Mouse (Mus musculus): ENCODE results near the gene Cyp2w1. TPM values are rescaled to one million over a fixed set of nuclear protein-coding genes. Genes with fewer than 3 reads are reported as not detected.
A peak's percentile ranks its signal among the peaks of the same experiment; 100 is the strongest.

Cyp2w1 gene
- total and polyA plus RNA-seq, 2 experiments from 2014 or later = not detected

DNA sequence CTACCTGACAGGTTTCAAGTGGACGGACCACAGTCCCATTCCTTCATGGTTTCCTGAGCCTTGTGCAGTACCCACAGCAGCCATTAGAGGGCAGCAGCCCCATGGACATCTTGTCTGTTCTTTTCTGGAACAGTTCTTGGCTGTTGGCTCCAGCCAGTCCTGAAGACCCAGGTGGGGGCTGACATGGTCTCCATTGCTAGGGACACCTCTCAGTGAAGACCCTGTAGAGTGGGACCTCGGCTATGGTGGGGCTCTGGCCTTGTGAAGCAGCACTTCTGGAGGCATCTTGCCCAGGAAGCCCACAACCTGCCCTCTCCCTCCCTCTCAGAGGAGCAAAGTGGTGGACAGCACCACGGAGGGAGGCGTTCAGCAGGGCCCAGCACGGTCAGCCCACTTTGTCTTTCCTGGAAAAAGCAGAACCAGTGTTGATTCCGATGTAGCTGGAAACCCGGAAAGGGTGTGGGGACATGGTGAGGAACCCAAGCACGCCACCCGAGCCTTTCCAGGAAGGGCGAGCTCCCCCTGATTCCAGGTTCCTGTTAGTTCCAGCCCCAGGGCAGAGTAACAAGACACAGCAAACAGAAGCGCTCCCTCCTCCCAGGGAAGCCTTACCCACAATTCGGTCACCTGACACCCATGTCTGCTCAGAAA lies 12.0 kb downstream of the Cyp2w1 start:
- no peaks in the 10 kb centered on the region for H3K4me1 ChIP-seq (ENCODE audit: insufficient read depth)
- H3K27me3 ChIP-seq (ENCODE audit: insufficient read depth, low read length) = no peaks in the 10 kb centered on the region
- H3K4me3 ChIP-seq (ENCODE audit: low read depth, low read length) = no peak overlapping the region
- 0 out of 2 replicates have a peak overlapping the region, but pooled peaks have one; percentile 23 for H3K27ac ChIP-seq (ENCODE audit: low read depth, low read length)
- ATAC-seq (peak; percentile 78), DNase-seq (peak; percentile 92)
- H3K9ac ChIP-seq = 0 out of 2 replicates have a peak overlapping the region, but pooled peaks have one; percentile 28
- 35% methylated on average over 12 of the region's 12 CpGs for WGBS
- peaks cover 16% of the 10 kb centered on the region for H3K36me3 ChIP-seq (ENCODE audit: insufficient read depth)
- peak; percentile 99 for TF ChIP-seq CTCF (IDR thresholded peaks at IDR 0.05; ENCODE audit: low read depth)
- no peaks in the 10 kb centered on the region for H3K9me3 ChIP-seq (ENCODE audit: low read length)
- H3K4me2 ChIP-seq (ENCODE audit: low read depth) = no peak overlapping the region

- no peaks in the 10 kb centered on the region for H3K27me3 ChIP-seq (ENCODE audit: insufficient read depth, low read length)
- WGBS = 35% methylated on average over 5 of the region's 5 CpGs
- no peak overlapping the region for H3K4me2 ChIP-seq (ENCODE audit: low read depth)
- 0 out of 2 replicates have a peak overlapping the region, but pooled peaks have one; percentile 23 for H3K27ac ChIP-seq (ENCODE audit: low read depth, low read length)
- no peaks in the 10 kb centered on the region for H3K9me3 ChIP-seq (ENCODE audit: low read length)
- H3K36me3 ChIP-seq (ENCODE audit: insufficient read depth) = peaks cover 16% of the 10 kb centered on the region
- peak; percentile 56; the same call in 1 of the 2 replicates for ATAC-seq
- no peak for TF ChIP-seq CTCF (IDR thresholded peaks at IDR 0.05; ENCODE audit: low read depth)
- no peaks in the 10 kb centered on the region for H3K4me1 ChIP-seq (ENCODE audit: insufficient read depth)
- H3K9ac ChIP-seq = no peak overlapping the region
- no peak overlapping the region for H3K4me3 ChIP-seq (ENCODE audit: low read depth, low read length)
- peak; percentile 40 for DNase-seq
Observed at GRCm38 (mm10) chr5:139364911-139365571, 12.6 kb downstream of the Cyp2w1 start.

DNA sequence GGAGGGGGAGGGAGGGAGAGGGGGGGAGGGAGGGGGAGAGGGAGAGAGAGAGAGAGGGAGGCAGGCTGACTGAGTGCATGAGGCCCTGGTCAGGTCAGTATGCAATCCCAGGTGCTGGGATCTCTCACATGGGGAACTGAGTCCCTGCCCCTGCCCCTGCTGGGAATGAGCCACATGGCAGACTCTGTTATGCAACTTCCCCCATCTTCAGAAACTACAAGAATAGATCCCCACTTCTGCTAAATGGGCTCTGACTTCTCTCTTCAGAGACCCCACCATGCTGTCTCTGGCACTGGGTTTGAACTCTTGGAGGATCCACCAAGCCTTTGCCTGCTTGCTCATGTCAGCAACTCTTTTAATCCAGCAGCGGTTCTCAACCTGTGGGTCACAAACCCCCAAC lies 13.4 kb downstream of the Cyp2w1 start:
- no peaks in the 10 kb centered on the region for H3K9me3 ChIP-seq (ENCODE audit: low read length)
- no peak overlapping the region for H3K27ac ChIP-seq (ENCODE audit: low read depth, low read length)
- 92% methylated on average over 1 of the region's 1 CpGs for WGBS

GRCm38 (mm10) chr5:139366484-139366883 lies 14.1 kb downstream of the Cyp2w1 start:
- DNase-seq = no peak
- no peak overlapping the region for H3K27ac ChIP-seq (ENCODE audit: low read depth, low read length)
- peaks cover 13% of the 10 kb centered on the region for H3K36me3 ChIP-seq (ENCODE audit: insufficient read depth)
- H3K27me3 ChIP-seq (ENCODE audit: insufficient read depth, low read length) = no peaks in the 10 kb centered on the region
- H3K4me3 ChIP-seq (ENCODE audit: low read depth, low read length) = no peak overlapping the region
- WGBS = 77% methylated on average over 11 of the region's 11 CpGs
- no peaks in the 10 kb centered on the region for H3K9me3 ChIP-seq (ENCODE audit: low read length)
- TF ChIP-seq CTCF (IDR thresholded peaks at IDR 0.05; ENCODE audit: low read depth) = no peak
- H3K9ac ChIP-seq = no peak overlapping the region
- H3K4me2 ChIP-seq (ENCODE audit: low read depth) = no peak overlapping the region
- no peak for ATAC-seq
- 0 out of 2 replicates have a peak, but pooled peaks cover 1% of the 10 kb centered on the region for H3K4me1 ChIP-seq (ENCODE audit: insufficient read depth)

More for the DNA sequence above, 13.4 kb downstream of the Cyp2w1 start:
- no peak for TF ChIP-seq CTCF (IDR thresholded peaks at IDR 0.05; ENCODE audit: low read depth)
- H3K27me3 ChIP-seq (ENCODE audit: insufficient read depth, low read length) = no peaks in the 10 kb centered on the region
- no peak for DNase-seq
- ATAC-seq = no peak
- H3K4me1 ChIP-seq (ENCODE audit: insufficient read depth) = no peaks in the 10 kb centered on the region
- no peak overlapping the region for H3K4me2 ChIP-seq (ENCODE audit: low read depth)
- H3K36me3 ChIP-seq (ENCODE audit: insufficient read depth) = peaks cover 13% of the 10 kb centered on the region
- no peak overlapping the region for H3K4me3 ChIP-seq (ENCODE audit: low read depth, low read length)
- H3K9ac ChIP-seq = no peak overlapping the region

- Histone ChIP-seq H3K4me3 (ENCODE audit: low read depth, low read length) (no peak overlapping the region), H3K4me2 (ENCODE audit: low read depth) (no peak overlapping the region), H3K9ac (no peak overlapping the region), H3K27me3 (ENCODE audit: insufficient read depth, low read length) (no peaks in the 10 kb centered on the region), H3K36me3 (ENCODE audit: insufficient read depth) (peaks cover 5% of the 10 kb centered on the region), H3K4me1 (ENCODE audit: insufficient read depth) (0 out of 2 replicates have a peak, but pooled peaks cover 5% of the 10 kb centered on the region), H3K9me3 (ENCODE audit: low read length) (no peaks in the 10 kb centered on the region), H3K27ac (ENCODE audit: low read depth, low read length) (no peak overlapping the region)
- ATAC-seq = no peak
- 91% methylated on average over 4 of the region's 4 CpGs for WGBS
- no peak for DNase-seq
- TF ChIP-seq CTCF (IDR thresholded peaks at IDR 0.05; ENCODE audit: low read depth) = no peak
Observed at GRCm38 (mm10) chr5:139367884-139368458, 15.6 kb downstream of the Cyp2w1 start.

GRCm38 (mm10) chr5:139368638-139369320 lies 16.4 kb downstream of the Cyp2w1 start:
- 82% methylated on average over 11 of the region's 11 CpGs for WGBS
- no peak for TF ChIP-seq CTCF (IDR thresholded peaks at IDR 0.05; ENCODE audit: low read depth)
- ATAC-seq (no peak), DNase-seq (no peak)
- Histone ChIP-seq H3K4me2 (ENCODE audit: low read depth) (no peak overlapping the region), H3K4me3 (ENCODE audit: low read depth, low read length) (no peak overlapping the region), H3K27me3 (ENCODE audit: insufficient read depth, low read length) (no peaks in the 10 kb centered on the region), H3K36me3 (ENCODE audit: insufficient read depth) (peaks cover under 1% of the 10 kb centered on the region; the same call in 1 of the 2 replicates), H3K9ac (no peak overlapping the region), H3K27ac (ENCODE audit: low read depth, low read length) (no peak overlapping the region), H3K4me1 (ENCODE audit: insufficient read depth) (0 out of 2 replicates have a peak, but pooled peaks cover 5% of the 10 kb centered on the region), H3K9me3 (ENCODE audit: low read length) (no peaks in the 10 kb centered on the region)
